2 mouse cellular contexts compared by ENCODE assay signal in genomic region chr11:78869205-78869604, GRCm38 (mm10). TPM values are rescaled to one million over a fixed set of nuclear protein-coding genes. Genes with fewer than 3 reads are reported as not detected.
"Had no signal": no experiment of that assay in that cellular context is flagged by ENCODE, and none has a peak within 500 bp of the region (broad histone marks: within the 10 kb centered on the region; RNA-seq: fewer than 3 reads in every experiment).

No protein-coding gene starts in this region.

RNA-seq across cellular contexts. Expression of gene Nos2, which starts 51.4 kb away (rescaled TPM):
- total RNA-seq: granulocyte monocyte progenitor cell, adult 5-6 weeks; hematopoietic stem cell, adult 5-6 weeks had no signal
